Comparison of ENCODE assay signal across 30 mouse cellular contexts in the genomic region with DNA sequence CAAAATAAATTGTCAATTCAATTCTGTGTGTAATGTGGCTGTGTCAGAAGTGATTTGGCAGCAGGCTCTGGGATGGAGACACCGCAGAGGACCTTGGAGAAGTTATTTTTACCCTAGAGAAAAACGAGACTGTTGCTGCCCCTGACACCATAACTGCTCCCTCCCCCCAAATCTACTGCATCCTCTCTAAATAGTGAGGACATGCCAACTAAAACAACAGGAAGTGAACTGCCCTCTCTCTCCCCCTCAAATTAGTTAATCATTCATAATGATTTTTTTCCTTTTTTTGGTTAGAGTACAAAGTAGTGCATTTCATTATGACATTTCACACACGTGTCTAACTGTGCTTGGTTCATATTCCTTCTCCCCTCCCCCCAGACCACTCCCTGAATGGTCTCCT. TPM values are rescaled to one million over a fixed set of nuclear protein-coding genes. Genes with fewer than 3 reads are reported as not detected.
DNase-seq lines count a peak whose midpoint lies in the region; ATAC-seq and TF ChIP-seq lines count a peak whose summit lies in the region.
"Had no signal": no experiment of that assay in that cellular context is flagged by ENCODE, and none has a peak within 500 bp of the region (broad histone marks: within the 10 kb centered on the region; RNA-seq: fewer than 3 reads in every experiment).

No protein-coding gene starts in this region.

- no peak overlapping the region for H3K27ac ChIP-seq in gastrocnemius, adult 2 months
- peak overlapping the region; percentile 54 for H3K27ac ChIP-seq in liver, adult 2 months (replicated peaks; ENCODE audit: insufficient read depth, low read depth, low read length)
- no peak overlapping the region for H3K27ac ChIP-seq in lung, postnatal 0 days (ENCODE audit: low read length)
- H3K27ac ChIP-seq: embryonic facial prominence, embryonic 13.5 days; forebrain, embryonic 12.5 days; heart, embryonic 15.5 days; hindbrain, postnatal 0 days; layer of hippocampus, adult 2 months; liver, embryonic 13.5 days; stomach, postnatal 0 days had no signal

- TF ChIP-seq EP300 in lung, postnatal 0 days (IDR thresholded peaks at IDR 0.05), result no peak

- ATAC-seq in lung, postnatal 0 days, result no peak
- ATAC-seq: CD4-positive, CD25-positive, alpha-beta regulatory T cell, adult 4 months; hindbrain, postnatal 0 days; midbrain, embryonic 16.5 days had no signal

- intact Hi-C loops in gastrocnemius, adult 2 months (cut with DNase I), result no loop called here
- intact Hi-C loops in gastrocnemius, postnatal 36 days (cut with DNase I), result no loop called here

- H3K27me3 ChIP-seq in liver, adult 2 months (ENCODE audit: control insufficient read depth, insufficient read depth, low read length), result no peaks in the 10 kb centered on the region
- no peaks in the 10 kb centered on the region for H3K27me3 ChIP-seq in lung, postnatal 0 days (replicated peaks; ENCODE audit: insufficient read depth, low read length)
- H3K27me3 ChIP-seq: embryonic facial prominence, embryonic 13.5 days; forebrain, embryonic 12.5 days; heart, embryonic 15.5 days; liver, embryonic 13.5 days; neural tube, embryonic 13.5 days had no signal

- H3K9ac ChIP-seq in liver, adult 2 months (ENCODE audit: low read depth, low read length), result no peak overlapping the region
- H3K9ac ChIP-seq in lung, postnatal 0 days (replicated peaks; ENCODE audit: low read depth), result no peak overlapping the region
- H3K9ac ChIP-seq: embryonic facial prominence, embryonic 13.5 days; forebrain, embryonic 12.5 days; heart, embryonic 15.5 days; liver, embryonic 13.5 days; neural tube, embryonic 13.5 days had no signal

- peaks cover 19% of the 10 kb centered on the region for H3K4me1 ChIP-seq in liver, adult 2 months (ENCODE audit: control insufficient read depth, insufficient read depth, low read length)
- H3K4me1 ChIP-seq in lung, postnatal 0 days (ENCODE audit: insufficient read depth, low read depth, low read length), result no peaks in the 10 kb centered on the region
- H3K4me1 ChIP-seq: forebrain, embryonic 12.5 days; hindbrain, embryonic 10.5 days; midbrain, embryonic 10.5 days had no signal

- no peaks in the 10 kb centered on the region for H3K36me3 ChIP-seq in liver, adult 2 months (ENCODE audit: control insufficient read depth, insufficient read depth, low read length)
- no peaks in the 10 kb centered on the region for H3K36me3 ChIP-seq in lung, postnatal 0 days (ENCODE audit: insufficient read depth, low read length)
- H3K36me3 ChIP-seq: embryonic facial prominence, embryonic 13.5 days; forebrain, embryonic 12.5 days; heart, embryonic 15.5 days; hindbrain, embryonic 10.5 days; limb, embryonic 10.5 days; liver, embryonic 13.5 days; midbrain, embryonic 10.5 days; neural tube, embryonic 13.5 days had no signal

- no peaks in the 10 kb centered on the region for H3K9me3 ChIP-seq in lung, postnatal 0 days (ENCODE audit: low read length)
- H3K9me3 ChIP-seq: embryonic facial prominence, embryonic 13.5 days; forebrain, embryonic 12.5 days; heart, embryonic 15.5 days; hindbrain, embryonic 10.5 days; limb, embryonic 10.5 days; liver, embryonic 13.5 days; midbrain, embryonic 10.5 days; neural tube, embryonic 13.5 days had no signal

- WGBS in liver, adult 2 months, result 3% methylated on average over 3 of the region's 3 CpGs
- WGBS in lung, postnatal 0 days, result 29% methylated on average over 3 of the region's 3 CpGs

- peak; percentile 26 for DNase-seq in gastrocnemius, adult 2 months
- no peak for DNase-seq in gastrocnemius, postnatal 36 days
- DNase-seq in liver, adult 2 months (ENCODE audit: extremely low read depth, low read depth, low spot score), result peak; percentile 89
- no peak for DNase-seq in liver
- peak; percentile 24 for DNase-seq in lung, postnatal 0 days (ENCODE audit: low spot score)
- DNase-seq in lung, postnatal 4 days, result no peak
- peak; percentile 39 for DNase-seq in kidney, postnatal 14 days
- DNase-seq in cerebellum, adult 9-11 months, result no peak
- DNase-seq: adrenal gland, postnatal 10 days; cerebellum, adult 2 months; cerebellum, postnatal 36 days; embryo, embryonic 11 days; liver, embryonic 13.5 days; right cerebral cortex, adult 18-20 months; thymus, adult 2 months; thymus, postnatal 4 days had no signal

- TF ChIP-seq CTCF in gastrocnemius, adult 2 months (IDR thresholded peaks at IDR 0.05), result no peak
- no peak for TF ChIP-seq CTCF in liver, adult 2 months (IDR thresholded peaks at IDR 0.05; ENCODE audit: low read depth, low read length)
- TF ChIP-seq CTCF in lung, postnatal 0 days (IDR thresholded peaks at IDR 0.05), result no peak

- no peak overlapping the region for H3K4me2 ChIP-seq in lung, postnatal 0 days (replicated peaks; ENCODE audit: low read depth, low read length)
- H3K4me2 ChIP-seq: embryonic facial prominence, embryonic 13.5 days; forebrain, embryonic 12.5 days; heart, embryonic 15.5 days; liver, embryonic 13.5 days; neural tube, embryonic 13.5 days had no signal

- no peak overlapping the region for H3K4me3 ChIP-seq in gastrocnemius, adult 2 months
- no peak overlapping the region for H3K4me3 ChIP-seq in liver, adult 2 months (ENCODE audit: insufficient read depth, low read depth, low read length)
- no peak overlapping the region for H3K4me3 ChIP-seq in lung, postnatal 0 days (ENCODE audit: low read depth, low read length)
- H3K4me3 ChIP-seq: embryonic facial prominence, embryonic 13.5 days; erythroblast, embryonic 14.5 days; forebrain, embryonic 12.5 days; heart, embryonic 15.5 days; hindbrain, embryonic 10.5 days; layer of hippocampus, adult 2 months; limb, embryonic 10.5 days; liver, embryonic 13.5 days; midbrain, embryonic 10.5 days; myocyte; neural tube, embryonic 13.5 days had no signal

- no peak for TF ChIP-seq POLR2A in liver, adult 2 months (IDR thresholded peaks at IDR 0.05; ENCODE audit: extremely low read depth, insufficient read depth, low read length)

- no peaks in the 10 kb centered on the region for H3K79me2 ChIP-seq in liver, adult 2 months (ENCODE audit: control insufficient read depth, insufficient read depth, low read length)

RNA-seq across cellular contexts. Expression of gene Pias1, which starts 55.6 kb away (rescaled TPM):
- total RNA-seq in gastrocnemius, adult 2 months (2021), result 10 to 100 TPM; 19.6 to 20.4 TPM
- 10 to 100 TPM; 14.5 to 16.1 TPM for total RNA-seq in gastrocnemius, postnatal 36 days (2021)
- total RNA-seq in liver, adult 2 months (2014; rRNA removed), result 7.9 and 8.3 TPM in 2 replicates
- 8.3 and 12.3 TPM in 2 replicates for polyA plus RNA-seq in liver, adult 2 months (2012; rRNA removed)
- polyA plus RNA-seq in lung, postnatal 0 days (2015; fragmentation: Nextera tagmentation; extraction: Ambion mirVana), result 58.1 and 59.6 TPM in 2 replicates

Comparison
In these comparisons a context has a peak if more than half of its experiments do, and no peak if none do; other contexts are left out.
1. DNase-seq: peak in gastrocnemius, adult 2 months (single experiment), liver, adult 2 months (single experiment), lung, postnatal 0 days (single experiment) and kidney, postnatal 14 days (single experiment); none in gastrocnemius, postnatal 36 days (0 of 2), liver (single experiment), lung, postnatal 4 days (0 of 2) and cerebellum, adult 9-11 months (single experiment).